Mouse (Mus musculus): ENCODE results near the gene Nsun2. TPM values are rescaled to one million over a fixed set of nuclear protein-coding genes. Genes with fewer than 3 reads are reported as not detected.
"Not testable (repeated sequence)": the region's sequence is repeated elsewhere in the genome, so short reads cannot be mapped to it uniquely, and the experiment has no call there.

Nsun2 gene
- polyA plus RNA-seq, 2 experiments from 2014 or later, result 26.3 to 30.7 TPM

DNA sequence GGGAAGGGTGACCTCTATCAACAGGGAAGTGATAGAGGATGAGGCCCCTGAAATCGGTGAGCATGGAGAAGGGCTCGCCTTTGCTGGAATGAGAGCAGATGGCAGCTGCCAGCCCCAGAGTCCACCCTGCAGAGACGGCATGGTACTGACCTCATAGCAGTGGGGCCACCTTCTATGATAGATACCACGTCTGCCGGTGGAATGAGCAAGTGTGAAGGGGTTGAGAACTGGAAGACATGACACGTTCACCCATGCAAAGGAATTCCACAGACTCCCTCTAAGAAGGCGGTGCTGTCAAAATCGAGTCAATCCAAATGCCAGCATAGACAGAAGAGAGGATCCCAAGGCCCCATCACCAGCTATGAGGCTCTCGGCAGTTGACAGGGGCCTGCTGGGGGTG is 20.7 kb downstream of the Nsun2 start:
- no peak for ATAC-seq

DNA sequence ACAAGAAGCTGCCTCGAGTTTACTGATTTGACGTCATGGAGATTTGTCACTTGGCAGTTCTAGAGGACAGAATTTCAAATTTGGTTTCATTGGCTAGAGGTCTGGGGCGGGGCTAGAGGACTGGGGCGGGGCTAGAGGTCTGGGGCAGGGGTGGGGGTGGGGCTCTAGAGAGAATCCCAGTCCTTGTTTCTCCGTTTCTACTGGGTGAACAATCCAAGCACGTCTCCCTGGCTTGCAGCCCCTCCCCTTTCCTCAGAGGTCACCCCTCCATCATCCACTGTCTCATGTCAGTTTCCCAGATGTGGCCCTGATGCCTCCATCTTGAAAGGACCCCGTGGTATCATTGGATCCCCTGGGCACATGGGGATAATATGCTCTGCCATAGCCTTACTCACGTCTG is 21.5 kb downstream of the Nsun2 start:
- no peak for ATAC-seq

DNA sequence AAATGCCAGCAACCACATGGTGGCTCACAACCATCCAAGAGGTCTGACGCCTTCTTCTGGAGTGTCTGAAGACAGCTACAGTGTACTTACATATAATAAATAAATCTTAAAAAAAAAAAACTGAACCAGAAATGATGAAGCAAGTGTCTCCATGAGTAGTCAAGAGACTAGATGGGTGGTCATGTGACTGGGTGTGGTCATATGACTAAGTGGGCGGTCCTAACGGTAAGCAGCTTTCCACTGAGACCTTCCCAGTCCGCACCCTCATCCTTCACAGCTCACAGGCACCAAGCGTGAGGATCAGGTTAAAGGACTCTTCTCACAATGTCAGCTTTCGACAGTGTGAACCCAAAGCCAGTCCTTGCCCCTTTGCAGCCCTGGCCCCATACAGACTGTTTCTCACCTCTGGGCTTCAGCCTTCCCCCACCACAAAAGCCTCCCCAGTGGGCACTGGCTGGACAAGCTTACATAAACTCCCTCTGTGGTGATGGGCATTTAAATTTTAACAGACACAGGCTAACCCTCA is 22.5 kb downstream of the Nsun2 start:
- no peak for ATAC-seq

DNA sequence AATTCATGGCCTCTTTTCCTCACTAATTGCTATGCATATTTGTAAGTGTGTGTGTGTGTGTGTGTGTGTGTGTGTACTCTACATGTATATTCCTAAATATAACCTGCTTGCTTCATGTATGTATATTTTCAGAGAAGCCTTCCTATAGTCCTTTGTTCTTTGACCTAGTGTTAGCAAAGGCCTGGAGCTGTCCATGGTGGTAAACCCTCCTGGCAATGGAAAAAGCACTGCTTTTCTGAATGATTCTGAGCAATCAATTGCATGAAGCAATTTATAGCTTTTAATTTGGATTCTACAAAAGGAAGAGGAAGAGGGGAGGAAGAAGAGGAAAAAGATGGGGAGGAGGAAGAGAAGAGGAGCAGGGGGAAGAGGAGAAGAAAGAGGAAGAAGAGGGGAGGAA is 23.2 kb downstream of the Nsun2 start:
- ATAC-seq, result no peak

DNA sequence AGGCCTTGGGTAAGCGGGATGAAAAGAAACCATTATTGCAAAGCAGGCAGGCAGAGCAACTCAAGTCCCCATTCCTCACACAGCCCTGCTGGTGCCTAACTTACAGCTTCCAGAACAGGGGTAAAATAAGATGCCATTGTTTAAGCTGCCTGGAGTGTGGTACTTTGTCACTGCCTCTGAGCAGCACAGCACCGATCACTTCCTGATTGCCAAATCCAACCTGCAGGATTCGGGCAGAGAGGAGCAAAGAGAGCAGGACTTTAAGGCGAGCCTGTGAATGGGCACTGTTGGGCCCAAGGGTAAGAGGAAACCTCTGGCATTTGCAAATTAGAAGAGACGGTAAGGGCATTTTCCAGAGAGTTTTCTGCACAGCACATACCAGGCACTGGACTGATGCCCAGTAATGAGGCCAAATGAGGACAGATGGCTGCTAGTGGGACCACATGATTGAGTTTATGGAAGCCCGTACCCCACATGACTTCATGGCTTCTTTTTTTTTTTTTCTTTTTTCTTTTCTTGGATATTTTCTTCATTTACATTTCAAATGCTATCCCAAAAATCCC is 24.6 kb downstream of the Nsun2 start:
- ATAC-seq, result no peak

DNA sequence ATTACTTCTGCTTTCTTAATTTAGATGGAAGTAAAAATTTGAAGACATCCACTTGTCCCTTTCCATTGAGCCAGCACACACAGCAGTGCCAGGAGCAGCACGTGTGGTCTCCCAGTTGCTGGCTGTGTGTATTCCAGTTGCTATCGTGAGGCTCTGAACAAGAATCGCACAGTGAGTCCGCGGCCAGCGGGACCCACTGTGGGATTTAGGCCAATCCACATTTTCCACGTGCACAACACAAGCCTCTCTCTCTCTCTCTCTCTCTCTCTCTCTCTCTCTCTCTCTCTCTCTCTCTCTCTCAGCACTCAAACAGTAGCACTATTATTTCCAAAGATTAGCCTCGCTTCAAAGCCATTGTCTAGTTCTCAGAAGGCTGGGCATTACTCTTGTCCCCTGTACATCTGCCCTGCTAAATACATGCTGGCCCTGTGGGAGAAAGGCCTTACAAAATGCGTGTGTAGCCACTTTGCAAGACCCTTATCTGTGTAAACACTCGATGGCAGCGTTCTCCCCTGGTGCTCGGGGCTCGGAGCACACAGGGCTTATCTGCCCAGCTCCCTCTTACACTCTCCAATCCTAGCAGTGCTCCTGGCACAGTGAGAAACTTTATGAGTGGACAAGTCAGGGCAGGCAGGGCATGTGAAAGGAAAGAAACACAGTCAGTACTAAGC is 25.9 kb downstream of the Nsun2 start:
- ATAC-seq, result no peak

DNA sequence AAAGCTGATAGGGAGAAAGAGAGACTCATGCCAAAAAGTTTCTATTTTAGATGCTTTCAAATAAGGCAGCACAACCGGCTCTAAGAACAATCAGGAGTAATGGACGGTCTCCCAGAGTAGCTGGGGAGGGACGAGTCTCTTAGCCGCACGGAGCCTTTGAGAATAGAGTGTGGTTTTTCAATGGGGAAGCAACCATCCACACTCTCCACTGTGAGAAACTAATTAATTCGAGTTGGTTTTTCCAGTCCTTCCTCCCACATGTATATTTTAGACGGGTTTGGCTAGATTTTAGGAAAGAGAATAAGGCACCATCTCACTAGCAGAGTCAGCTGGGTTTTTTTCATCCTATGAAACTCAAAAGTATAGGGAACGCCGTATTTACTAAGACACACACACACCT is 28.5 kb downstream of the Nsun2 start:
- ATAC-seq, result no peak

DNA sequence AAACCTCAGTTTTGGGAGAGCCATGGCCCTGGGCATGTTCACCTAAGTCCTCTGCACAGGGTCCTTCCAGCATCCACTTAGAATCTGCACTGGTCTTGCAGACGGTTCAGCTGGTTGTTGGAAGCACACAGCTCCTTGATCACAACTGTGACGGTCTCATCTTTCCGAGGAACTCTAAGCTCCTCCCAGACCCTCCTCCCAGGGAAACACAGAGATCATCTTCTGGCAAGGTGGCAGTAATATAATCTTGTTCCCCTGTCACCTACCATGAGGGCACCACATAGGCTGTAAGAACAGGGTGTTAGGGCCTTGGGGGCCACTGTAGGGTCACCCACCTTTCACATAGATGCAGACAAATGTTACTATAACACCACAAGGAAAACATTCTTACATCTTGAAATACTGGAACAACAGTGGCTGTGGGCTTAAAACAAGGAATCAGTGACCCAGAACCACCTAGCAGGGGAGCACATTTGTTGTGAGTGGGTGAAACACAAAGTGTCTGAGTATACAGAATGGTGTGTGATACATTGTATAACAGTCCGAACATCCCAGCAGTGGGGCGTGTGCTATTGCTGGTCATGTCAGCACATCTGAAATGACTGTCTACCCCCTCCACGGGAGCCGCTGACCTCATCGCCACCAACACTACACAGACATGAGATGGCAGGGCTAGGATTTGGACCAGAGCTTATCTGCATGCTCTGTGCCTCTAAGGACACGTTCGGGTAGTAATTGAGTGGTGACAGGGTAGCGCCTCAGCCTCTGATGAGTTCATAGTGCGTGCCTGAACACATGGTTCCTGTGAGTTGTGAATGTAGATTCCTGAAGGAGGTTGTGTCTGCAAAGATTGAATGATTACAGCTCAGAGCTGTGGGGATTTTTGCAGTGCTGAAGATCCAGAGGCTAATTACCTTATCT is 29.4 kb downstream of the Nsun2 start:
- no peak for ATAC-seq

DNA sequence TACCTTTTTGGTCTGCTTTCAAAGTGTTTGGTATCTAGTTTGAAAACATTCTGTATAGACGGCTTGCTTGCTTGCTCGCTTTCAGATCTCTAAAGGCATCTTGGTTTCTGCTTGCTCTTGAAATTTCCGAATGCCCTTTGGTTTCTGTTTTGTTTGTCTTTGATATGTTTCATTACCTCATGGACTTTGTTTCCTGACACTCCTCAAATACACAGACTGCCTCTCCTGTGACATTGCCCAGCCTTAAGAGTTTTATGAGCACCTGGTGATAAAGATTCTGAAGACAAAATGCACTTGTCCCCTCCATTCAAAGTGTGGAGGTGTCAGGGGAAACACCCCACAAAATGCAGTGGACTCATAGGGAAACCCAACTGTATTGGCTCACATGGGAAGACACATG is 30.4 kb downstream of the Nsun2 start:
- ATAC-seq, result no peak

DNA sequence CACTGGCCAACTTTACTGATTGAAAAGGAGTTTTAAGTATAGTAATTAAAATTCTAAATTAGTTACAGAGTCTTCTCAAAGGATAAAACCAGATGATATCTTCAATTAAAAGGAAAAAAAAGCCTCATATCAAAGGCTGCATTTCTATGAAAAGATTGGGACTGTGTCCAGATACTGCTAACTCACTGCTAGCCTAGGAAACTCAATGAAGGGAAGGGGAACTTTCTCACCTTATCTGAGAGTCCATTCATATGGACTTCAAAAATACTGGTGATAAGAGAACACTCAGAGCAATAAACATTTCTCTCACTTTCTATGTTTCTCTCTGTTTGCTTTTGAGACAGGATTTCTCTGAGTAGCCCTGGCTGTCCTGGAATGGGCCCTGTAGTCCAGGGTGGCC is 31.0 kb downstream of the Nsun2 start:
- no peak for ATAC-seq

DNA sequence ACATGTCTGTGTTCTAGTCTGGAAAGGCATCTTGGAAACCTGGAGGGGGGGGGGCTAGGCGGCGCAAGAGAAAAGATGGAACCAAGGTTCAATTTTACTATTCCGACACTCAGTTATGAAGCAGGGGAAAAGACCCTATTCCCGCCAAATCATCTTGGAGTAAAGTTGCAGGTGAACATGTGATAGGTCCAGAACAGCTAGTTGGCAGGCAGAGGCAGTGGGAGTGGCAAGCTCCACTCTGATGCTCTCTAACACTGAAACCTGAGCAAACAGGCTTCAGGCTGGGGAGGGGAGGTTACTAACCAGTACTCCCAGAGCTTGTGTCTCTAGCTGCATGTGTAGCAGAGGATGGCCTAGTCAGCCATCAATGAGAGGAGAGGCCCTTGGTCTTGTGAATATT is 31.9 kb downstream of the Nsun2 start:
- not testable (repeated sequence) for ATAC-seq

DNA sequence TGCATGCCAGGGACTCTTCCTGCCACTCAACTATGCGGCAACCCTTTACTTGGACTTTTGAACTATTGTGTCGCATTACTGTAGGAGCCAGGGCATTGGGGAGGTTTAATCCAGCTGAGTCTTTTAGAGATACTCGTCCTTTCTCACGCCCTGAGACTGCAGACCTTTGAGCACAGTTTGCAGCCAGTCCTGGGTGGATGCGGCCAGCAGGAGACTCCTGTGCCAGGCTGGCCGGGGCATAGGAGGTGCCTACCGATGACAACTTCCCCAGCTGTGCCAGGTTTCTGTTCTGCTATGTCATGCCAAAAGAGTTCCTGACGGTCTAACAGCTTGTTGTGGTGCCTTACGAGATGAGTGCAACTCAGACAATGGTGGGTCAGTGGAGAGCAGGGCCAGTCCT is 35.7 kb downstream of the Nsun2 start:
- no peak for ATAC-seq

DNA sequence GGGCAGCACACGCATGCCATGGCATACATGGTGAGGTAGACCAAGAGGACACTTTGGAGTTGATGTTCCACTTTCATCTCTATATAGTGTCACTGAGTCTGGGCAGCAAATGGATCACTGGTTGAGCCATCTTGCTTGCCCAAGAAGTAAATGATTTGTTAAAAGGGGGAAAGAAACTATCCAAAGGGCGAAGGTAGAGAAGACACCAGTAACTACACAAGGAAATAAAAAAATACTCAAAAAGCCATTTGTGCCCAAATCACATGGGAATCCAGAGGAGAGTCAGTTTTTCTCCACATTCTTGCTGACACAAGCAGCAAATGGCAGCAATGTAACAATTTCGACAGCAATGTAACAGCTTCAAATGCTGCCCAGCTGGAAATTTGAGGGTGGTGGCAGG is 39.0 kb downstream of the Nsun2 start:
- no peak for ATAC-seq

DNA sequence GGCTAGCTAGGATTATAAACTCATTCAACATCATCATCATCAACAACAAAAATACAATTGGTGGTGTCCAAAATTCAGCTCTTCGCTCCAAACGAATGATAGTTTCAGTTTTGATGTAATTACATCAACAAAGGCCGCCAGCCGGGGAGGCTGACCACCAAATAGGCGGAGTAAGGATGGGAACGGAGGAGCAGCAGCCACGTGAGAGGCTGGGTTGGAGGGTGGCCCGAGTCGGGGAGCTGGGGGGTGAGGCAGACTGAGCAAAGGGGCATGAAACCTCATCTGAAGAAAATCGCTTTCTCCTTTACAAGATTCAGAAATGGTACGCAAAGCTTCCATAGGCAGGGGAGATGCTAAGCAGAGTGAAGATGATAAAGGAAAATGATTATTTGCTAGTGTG is 43.1 kb downstream of the Nsun2 start:
- ATAC-seq, result no peak

DNA sequence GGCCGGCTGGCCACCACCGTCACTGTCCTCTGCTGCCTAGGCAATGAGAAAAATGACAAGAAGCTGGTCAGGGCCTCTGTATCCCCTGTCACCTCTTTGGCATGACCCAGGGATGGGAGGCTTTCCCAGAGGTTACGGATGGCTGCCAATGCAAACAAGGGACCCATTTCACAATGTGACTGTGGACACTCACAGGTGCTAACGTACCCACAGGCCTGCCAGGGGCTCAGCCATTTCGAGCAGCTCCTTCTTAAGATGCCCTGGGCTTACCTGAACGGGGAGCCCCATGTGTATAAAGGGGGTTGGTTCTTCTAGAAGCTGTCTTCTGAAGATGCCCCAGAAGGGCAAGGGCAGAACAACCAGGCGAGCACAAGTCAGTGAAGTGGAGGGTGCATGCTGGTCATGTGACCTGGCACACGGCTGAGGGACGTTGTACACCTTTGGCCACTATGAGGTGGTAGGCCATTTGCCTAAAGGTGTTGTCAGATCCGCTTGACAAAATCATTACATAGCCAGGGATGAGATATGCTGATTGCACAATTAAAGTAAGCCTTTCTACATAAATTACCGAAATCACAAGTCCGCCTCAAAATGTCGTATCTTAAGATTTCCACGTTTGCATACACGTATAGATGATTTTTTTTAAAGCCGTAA is 43.8 kb downstream of the Nsun2 start:
- ATAC-seq, result no peak

DNA sequence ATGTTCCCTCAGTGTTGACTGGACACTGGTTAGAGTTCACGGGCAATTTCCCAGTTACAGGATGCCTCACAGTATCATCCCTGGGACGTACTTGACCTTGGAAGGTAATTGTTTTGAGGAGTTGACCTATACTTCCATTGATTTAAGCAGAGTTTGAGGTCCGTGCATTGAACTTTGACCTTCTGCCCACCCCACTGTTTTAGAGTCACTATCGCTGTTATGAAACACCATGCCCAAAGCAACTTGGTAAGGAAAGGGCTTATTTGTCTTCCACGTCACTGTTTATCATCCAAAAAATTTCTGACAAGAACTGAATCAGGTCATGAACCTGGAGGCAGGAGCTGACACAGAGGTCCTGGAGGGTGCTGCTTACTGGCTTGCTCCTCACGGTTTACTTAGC is 48.9 kb downstream of the Nsun2 start:
- no peak for ATAC-seq

DNA sequence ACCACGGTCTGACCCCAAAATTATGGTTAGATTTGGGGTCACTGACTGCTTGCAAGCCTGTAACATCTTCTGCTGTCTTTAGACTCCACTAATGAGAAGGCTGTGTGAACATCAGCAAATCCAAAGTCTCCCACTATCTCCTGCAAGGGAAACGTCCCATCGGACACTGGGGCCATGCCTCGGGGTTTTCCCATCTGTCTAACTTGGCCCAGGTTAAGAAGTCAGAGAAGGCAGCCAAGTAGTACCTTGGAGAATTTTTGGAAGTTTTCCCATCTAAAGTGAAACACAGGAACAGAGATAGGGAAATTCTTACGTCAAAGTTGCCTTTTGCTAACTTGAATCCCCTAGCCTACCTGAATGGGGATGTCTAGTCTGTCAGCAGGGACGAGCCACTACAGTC is 50.0 kb downstream of the Nsun2 start:
- ATAC-seq, result no peak

DNA sequence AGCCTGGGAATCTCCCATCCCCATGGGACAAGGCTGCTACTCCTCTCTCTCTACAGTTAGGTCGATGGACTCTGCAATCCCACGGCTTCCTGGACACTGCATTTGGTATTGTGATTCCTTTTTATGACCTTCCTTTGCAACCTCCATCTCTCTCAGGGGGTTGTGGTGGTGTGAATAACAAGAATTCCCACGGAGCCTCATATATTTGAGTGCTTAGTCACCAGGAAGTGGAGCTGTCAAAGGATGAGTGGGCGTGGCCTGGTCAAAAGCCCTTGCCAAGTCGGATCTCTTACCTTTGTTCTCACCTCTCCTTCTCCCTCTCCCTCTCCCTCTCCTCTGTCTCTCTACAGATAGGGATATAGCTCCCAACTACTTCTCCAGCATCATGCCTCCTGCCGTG is 52.3 kb downstream of the Nsun2 start:
- no peak for ATAC-seq

DNA sequence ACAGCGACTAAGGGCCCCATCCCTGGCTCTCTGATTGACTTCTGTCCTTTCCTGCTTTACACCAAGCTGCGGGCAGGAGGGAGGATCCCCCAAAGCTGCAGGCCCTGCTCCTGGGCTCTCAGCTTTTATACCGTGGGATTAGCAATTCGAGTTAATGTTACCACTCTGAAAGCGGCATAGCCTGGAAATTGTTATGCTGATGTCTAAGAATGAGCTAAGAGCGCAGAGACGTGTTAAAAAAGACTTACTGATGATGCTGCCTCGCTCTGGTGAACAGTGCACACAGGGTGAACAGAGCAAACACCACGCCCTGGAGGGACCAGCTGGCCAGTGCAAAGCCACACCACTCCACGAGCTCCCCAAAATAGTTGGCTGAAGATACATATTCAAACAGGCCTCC is 52.8 kb downstream of the Nsun2 start:
- no peak for ATAC-seq

DNA sequence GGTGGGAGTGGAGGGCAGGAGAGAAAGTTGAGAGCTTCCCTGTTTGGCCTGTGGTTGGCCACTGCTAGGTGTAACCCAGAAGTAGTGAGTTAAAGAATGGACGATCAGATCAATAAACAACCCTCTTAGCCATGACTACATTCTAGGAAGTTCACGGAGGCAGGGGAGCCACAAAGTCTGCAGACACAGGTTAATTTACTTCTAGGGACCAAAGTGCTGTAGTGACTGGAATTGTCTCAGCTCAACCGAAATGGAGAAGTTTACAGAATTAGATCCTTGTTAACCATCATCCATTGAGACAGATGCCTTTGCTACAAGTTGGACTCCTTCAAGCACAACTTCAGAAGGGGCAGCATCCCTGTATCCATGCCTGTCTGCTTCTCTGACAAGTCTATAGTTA is 54.3 kb downstream of the Nsun2 start:
- ATAC-seq, result no peak

DNA sequence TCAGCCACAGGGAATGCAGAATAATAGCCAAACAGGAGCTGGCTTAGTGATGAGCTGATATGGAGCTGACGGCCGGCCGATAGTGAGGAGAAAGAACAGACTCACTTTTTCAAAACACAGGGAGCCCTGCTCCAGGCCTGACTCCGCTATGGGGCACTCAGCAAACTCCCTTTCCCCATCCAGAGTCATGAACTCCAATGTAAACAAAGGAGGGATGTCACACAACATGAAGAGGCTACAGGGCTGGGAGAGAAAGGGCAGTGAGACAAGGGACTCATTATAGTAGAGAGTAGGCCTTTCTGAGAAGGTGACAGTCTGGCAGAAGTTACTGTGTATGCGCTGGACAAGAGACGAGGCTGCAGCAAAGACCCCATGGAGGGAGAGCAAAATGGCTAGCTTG is 54.7 kb downstream of the Nsun2 start:
- no peak for ATAC-seq

DNA sequence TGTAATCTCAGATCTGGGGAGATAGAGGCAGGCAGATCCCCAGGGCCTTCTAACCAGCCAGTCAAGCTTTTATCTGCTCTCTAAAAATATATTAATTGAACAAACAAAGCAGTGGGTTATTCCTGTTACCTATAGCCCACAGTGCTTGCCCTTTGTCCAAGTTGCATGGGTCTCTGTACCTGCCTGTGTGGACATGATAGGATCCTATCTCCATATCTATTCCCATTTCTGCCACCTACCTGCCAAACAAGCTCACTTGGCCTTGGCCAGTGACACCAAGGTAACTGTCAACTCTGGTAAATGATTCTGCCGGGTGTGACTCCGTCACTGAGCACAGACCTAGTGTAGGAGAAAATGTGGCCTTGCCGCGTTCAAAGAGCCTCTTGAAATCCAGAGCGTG is 57.8 kb downstream of the Nsun2 start:
- no peak for ATAC-seq

DNA sequence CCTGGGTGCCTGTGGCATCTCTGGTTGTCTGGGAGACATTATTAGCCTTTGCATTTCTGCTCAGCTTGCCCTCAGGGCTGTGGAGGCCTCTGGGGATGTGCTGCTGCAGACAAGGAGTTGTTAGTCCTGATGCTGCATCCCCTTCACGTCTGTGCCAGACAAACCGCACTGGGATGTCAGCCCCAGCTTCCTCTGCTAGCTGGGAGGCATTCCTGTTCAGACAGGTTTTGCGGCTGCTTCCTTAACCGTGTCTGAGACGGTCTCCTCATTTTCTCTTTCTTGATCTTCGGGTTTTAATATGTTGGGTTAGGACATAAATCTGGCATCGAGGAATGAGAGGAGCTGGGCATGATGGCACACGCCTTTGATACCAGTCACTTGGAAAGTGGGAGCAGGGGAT is 58.7 kb downstream of the Nsun2 start:
- ATAC-seq, result no peak
